Mouse (Mus musculus) kidney, adult 11 months (tissue): ENCODE measurements at regions not wholly inside any gene's neighbourhood (a gene's known extent, or its start where the extent isn't known, plus 50 kb on each side); places are given as distances from the start of the nearest gene placed in this dataset.

Experiments
- DNase-seq: peaks from one replicate; pipeline ENCODE4 v3.0.0; 2022

DNA sequence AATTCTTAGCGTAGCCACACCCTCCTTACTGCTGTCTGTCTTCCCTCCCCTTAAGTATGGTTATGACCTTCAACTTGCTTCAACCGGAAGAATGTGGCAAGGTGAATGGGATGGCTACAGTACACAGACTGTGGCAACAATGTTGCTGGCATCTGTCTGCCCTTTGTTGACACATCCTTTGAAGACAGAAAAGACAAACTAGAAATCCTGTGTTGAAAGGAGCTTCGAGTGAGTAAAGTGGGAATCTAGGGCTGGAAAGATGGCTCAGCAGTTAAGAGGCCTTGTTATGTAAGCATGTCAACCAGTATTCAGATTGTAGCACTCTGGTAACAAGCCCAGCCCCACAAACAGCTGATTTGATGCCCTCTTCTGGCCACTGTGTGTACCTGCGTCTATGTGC lies 60.2 kb upstream of the Ercc4 start:
- DNase-seq: no peak

DNA sequence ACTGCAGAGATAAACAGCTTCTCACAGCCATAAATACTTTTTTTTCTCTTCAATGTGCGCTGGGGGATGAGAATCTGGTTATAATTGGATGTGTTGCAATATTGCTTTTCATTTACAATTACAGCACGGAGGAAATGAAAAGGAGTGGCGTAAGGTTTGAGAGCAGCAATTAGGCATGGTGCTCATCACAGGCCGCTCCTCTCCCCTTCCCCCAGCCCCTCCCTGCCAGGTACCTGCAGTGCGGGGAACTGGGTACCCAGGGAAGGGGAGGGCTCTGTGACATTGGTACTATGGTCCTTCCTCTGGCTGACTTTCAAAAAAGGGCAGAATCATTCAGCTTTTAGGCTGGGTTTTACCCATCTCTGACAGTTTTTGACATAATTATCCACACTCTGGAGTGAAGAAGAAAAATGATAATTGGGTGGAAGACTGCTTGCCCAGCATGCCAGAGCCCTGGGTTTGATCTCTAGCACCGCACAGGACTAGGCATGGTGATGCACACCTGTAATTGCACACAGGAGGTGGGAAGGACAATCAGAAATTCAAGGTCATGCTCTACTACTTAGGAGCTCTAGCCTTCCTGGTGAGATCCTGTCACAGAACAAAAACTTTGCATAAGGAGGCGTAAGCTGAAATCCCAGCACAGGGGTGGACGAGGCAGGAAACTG lies 59.1 kb upstream of the Ercc4 start:
- DNase-seq: no peak

DNA sequence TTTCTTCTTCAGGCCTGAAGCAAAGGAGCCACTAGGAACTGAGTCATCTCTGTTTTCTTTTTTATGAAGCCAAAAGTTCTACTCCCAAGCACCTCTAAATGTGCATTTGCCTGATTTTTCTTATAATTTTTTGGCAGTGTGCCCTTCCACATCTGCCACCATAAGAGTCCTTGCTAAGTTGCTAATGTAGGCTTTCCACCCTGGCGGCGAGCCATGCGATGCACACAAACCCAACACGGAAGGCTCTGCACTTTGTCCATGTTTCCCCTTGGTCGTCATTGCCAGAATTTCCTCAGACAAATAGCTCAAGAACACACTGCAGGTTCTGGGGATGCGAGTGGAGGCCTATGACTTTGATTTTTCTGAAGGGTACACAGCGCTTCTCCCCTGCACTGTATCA lies 54.5 kb upstream of the Ercc4 start:
- no peak for DNase-seq
